Mouse (Mus musculus): ENCODE results near the gene Sec61g. TPM values are rescaled to one million over a fixed set of nuclear protein-coding genes. Genes with fewer than 3 reads are reported as not detected.

The Sec61g gene
- polyA plus RNA-seq (2015; fragmentation: Nextera tagmentation; extraction: Ambion mirVana) = 24.7 and 26.8 TPM in 2 replicates

- Histone ChIP-seq H3K27ac (ENCODE audit: low read depth, low read length) (peak within 1 kb of the TSS; percentile 94), H3K27me3 (replicated peaks; ENCODE audit: control insufficient read depth, insufficient read depth, low read length) (no peaks in the 10 kb centered on the region), H3K9ac (ENCODE audit: low read depth, low read length) (peak within 1 kb of the TSS; percentile 94), H3K4me1 (ENCODE audit: control insufficient read depth, insufficient read depth, low read depth, low read length) (peaks cover 10% of the 10 kb centered on the region), H3K4me2 (ENCODE audit: low read length) (peak within 1 kb of the TSS; percentile 90), H3K9me3 (ENCODE audit: control insufficient read depth, low read length) (no peaks in the 10 kb centered on the region), H3K4me3 (ENCODE audit: low read length) (peak within 1 kb of the TSS; percentile 92), H3K36me3 (ENCODE audit: control insufficient read depth, insufficient read depth, low read length) (peaks cover 20% of the 10 kb centered on the region)
- WGBS = under 1% methylated on average over 35 of the region's 35 CpGs
- peak; percentile 100 for ATAC-seq
These were observed at the start of gene Sec61g for GRCm38 (mm10) chr11:16508052-16508654. Sec61g (minus strand) TSS chr11:16508484.

DNA sequence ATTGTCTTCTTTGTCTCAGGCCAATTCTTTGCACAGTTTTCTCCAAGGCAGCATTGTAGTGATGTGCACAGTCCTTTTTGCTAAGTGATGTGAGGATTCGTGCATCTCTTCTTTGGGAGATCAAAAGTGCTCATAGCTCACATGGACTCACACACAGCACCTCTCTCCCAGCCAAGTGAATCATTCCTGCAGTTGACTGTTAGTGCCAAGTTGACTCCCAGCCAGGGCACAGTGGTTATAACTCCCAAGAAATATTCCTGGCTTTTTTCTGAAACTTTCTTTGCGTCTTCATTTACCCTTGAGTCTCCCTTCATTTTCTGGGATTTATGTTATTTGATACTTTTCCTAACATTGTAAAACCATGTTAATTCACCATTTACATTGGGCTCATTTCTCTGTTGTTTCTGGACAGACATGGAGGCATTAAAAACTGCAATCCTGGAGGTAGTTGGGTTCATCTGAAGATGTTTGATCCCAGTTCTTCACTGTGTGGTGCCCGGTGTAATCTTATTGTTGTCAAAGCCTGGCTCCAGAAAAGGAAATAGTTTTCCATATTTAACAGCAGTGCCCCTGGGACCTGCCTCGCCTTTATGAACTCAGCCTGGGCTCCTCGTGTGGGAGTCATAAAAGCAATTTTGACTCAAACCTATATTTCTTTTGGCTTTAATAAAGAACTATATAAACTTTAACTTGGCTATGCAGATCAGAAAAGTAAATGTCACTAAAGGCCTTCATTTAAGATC is 38.3 kb upstream of the Sec61g start:
- Histone ChIP-seq H3K27me3 (replicated peaks; ENCODE audit: control insufficient read depth, insufficient read depth, low read length) (no peaks in the 10 kb centered on the region), H3K27ac (ENCODE audit: low read depth, low read length) (no peak overlapping the region), H3K4me1 (ENCODE audit: control insufficient read depth, insufficient read depth, low read depth, low read length) (no peaks in the 10 kb centered on the region), H3K36me3 (ENCODE audit: control insufficient read depth, insufficient read depth, low read length) (no peaks in the 10 kb centered on the region), H3K9ac (ENCODE audit: low read depth, low read length) (no peak overlapping the region), H3K4me3 (ENCODE audit: low read length) (no peak overlapping the region), H3K9me3 (ENCODE audit: control insufficient read depth, low read length) (no peaks in the 10 kb centered on the region), H3K4me2 (ENCODE audit: low read length) (no peak overlapping the region)
- WGBS = 74% methylated on average over 5 of the region's 5 CpGs
- no peak for ATAC-seq

DNA sequence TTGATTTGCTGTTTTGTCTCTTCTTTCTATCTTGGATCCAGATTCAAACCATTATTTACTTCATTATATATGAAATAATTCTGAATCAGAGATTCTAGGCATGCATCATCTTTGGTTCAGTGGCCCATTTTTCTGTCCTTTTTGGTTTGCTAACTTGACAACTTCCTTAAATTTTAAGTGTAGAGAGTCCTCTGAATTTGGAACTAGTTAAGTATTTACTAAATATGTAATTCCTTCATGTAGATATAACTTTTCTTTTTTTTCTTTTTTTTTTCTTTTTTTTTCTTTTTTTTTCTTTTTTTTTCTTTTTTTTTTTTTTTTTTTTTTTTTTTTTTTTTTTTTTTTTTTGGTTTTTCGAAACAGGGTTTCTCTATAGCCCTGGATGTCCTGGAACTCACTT is 29.1 kb upstream of the Sec61g start:
- Histone ChIP-seq H3K36me3 (ENCODE audit: control insufficient read depth, insufficient read depth, low read length) (no peaks in the 10 kb centered on the region), H3K27ac (ENCODE audit: low read depth, low read length) (no peak overlapping the region), H3K9me3 (ENCODE audit: control insufficient read depth, low read length) (no peaks in the 10 kb centered on the region), H3K9ac (ENCODE audit: low read depth, low read length) (no peak overlapping the region), H3K27me3 (replicated peaks; ENCODE audit: control insufficient read depth, insufficient read depth, low read length) (no peaks in the 10 kb centered on the region), H3K4me1 (ENCODE audit: control insufficient read depth, insufficient read depth, low read depth, low read length) (no peaks in the 10 kb centered on the region), H3K4me3 (ENCODE audit: low read length) (no peak overlapping the region), H3K4me2 (ENCODE audit: low read length) (no peak overlapping the region)
- no peak for ATAC-seq
- 88% methylated on average over 1 of the region's 1 CpGs for WGBS

DNA sequence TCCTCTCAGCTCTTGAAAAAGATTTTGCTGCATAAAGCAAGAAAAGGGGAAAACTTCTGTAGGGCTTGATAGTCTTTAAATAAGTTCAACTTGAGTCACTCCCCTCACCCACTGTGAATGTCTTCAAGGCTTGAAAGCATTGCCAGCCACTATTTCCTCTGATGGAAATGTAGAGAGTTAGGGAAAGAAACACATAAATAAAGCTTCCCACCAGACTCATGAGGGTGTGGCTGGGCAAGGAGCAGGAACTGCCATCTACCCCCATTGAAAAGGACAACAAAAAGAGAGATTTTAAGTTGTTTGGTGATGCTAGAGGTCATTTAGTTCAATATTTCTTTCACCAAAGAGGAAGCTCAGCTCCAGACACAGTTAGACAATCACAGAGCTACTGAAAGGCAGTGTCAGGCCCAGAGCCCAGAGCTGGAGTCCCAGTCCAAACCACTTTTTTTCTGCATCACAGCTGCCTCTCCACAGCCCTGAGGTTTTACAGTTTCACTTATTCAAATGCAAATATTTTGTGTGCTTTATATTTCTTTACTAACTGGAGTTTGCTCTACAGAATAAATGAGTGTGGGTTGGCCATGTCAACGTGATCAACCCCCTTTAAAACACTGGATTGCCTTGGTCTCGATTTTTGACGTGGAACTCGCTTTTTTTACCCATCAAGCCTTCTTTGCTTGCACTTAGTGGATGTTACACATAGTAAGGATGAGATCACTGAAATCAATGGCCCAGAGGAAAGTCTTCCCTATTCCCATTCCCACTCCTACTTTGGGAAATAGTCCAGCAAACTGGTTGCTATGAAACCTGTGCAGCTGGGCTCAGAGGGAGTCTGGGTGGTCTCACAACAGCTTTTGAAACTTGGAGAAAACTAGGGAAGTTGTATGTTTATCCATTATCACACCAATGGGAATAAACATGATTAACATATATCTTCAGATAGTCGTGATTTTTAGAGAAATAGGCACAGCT is 26.6 kb upstream of the Sec61g start:
- WGBS = 61% methylated on average over 5 of the region's 5 CpGs
- Histone ChIP-seq H3K27ac (ENCODE audit: low read depth, low read length) (peak overlapping the region; percentile 34; the same call in 1 of the 2 replicates), H3K36me3 (ENCODE audit: control insufficient read depth, insufficient read depth, low read length) (no peaks in the 10 kb centered on the region), H3K9me3 (ENCODE audit: control insufficient read depth, low read length) (no peaks in the 10 kb centered on the region), H3K4me3 (ENCODE audit: low read length) (no peak overlapping the region), H3K9ac (ENCODE audit: low read depth, low read length) (no peak overlapping the region), H3K27me3 (replicated peaks; ENCODE audit: control insufficient read depth, insufficient read depth, low read length) (no peaks in the 10 kb centered on the region), H3K4me2 (ENCODE audit: low read length) (no peak overlapping the region), H3K4me1 (ENCODE audit: control insufficient read depth, insufficient read depth, low read depth, low read length) (no peaks in the 10 kb centered on the region)
- peak; percentile 88 for ATAC-seq

GRCm38 (mm10) chr11:16532877-16533276 is 24.6 kb upstream of the Sec61g start:
- 32% methylated on average over 5 of the region's 5 CpGs for WGBS
- Histone ChIP-seq H3K27ac (ENCODE audit: low read depth, low read length) (no peak overlapping the region), H3K4me2 (ENCODE audit: low read length) (no peak overlapping the region), H3K9me3 (ENCODE audit: control insufficient read depth, low read length) (no peaks in the 10 kb centered on the region), H3K4me1 (ENCODE audit: control insufficient read depth, insufficient read depth, low read depth, low read length) (no peaks in the 10 kb centered on the region), H3K27me3 (replicated peaks; ENCODE audit: control insufficient read depth, insufficient read depth, low read length) (no peaks in the 10 kb centered on the region), H3K36me3 (ENCODE audit: control insufficient read depth, insufficient read depth, low read length) (no peaks in the 10 kb centered on the region), H3K4me3 (ENCODE audit: low read length) (no peak overlapping the region), H3K9ac (ENCODE audit: low read depth, low read length) (no peak overlapping the region)
- no peak for ATAC-seq

GRCm38 (mm10) chr11:16528909-16529308 is 20.6 kb upstream of the Sec61g start:
- Histone ChIP-seq H3K27ac (ENCODE audit: low read depth, low read length) (no peak overlapping the region), H3K9me3 (ENCODE audit: control insufficient read depth, low read length) (no peaks in the 10 kb centered on the region), H3K4me3 (ENCODE audit: low read length) (no peak overlapping the region), H3K4me1 (ENCODE audit: control insufficient read depth, insufficient read depth, low read depth, low read length) (no peaks in the 10 kb centered on the region), H3K4me2 (ENCODE audit: low read length) (no peak overlapping the region), H3K36me3 (ENCODE audit: control insufficient read depth, insufficient read depth, low read length) (no peaks in the 10 kb centered on the region), H3K9ac (ENCODE audit: low read depth, low read length) (no peak overlapping the region), H3K27me3 (replicated peaks; ENCODE audit: control insufficient read depth, insufficient read depth, low read length) (no peaks in the 10 kb centered on the region)
- ATAC-seq = no peak

DNA sequence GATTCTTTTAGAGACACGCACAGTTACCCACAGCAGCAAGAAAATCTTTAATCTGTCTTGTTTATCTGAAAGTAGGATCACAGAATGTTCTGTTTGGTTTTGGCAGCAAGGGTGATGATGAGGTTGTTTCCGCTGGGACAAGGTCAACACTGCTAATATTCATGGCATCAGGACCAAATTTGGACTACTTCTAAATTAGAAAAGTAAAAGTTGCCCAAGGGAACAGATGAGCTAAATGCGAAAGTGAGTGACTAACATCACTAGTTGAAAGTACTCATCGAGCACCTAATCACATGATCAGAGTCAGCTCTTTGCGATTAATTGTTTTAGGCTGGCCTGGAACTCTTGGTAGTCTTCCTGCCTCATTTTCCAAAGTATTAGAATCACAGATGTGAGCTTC is 20.1 kb upstream of the Sec61g start:
- no peak overlapping the region for H3K27ac ChIP-seq (ENCODE audit: low read depth, low read length)
- no peak overlapping the region for H3K4me2 ChIP-seq (ENCODE audit: low read length)
- no peak overlapping the region for H3K9ac ChIP-seq (ENCODE audit: low read depth, low read length)
- no peaks in the 10 kb centered on the region for H3K36me3 ChIP-seq (ENCODE audit: control insufficient read depth, insufficient read depth, low read length)
- no peaks in the 10 kb centered on the region for H3K27me3 ChIP-seq (replicated peaks; ENCODE audit: control insufficient read depth, insufficient read depth, low read length)
- H3K4me1 ChIP-seq (ENCODE audit: control insufficient read depth, insufficient read depth, low read depth, low read length) = no peaks in the 10 kb centered on the region
- no peaks in the 10 kb centered on the region for H3K9me3 ChIP-seq (ENCODE audit: control insufficient read depth, low read length)
- no peak overlapping the region for H3K4me3 ChIP-seq (ENCODE audit: low read length)
- ATAC-seq = no peak
- WGBS = 94% methylated on average over 5 of the region's 5 CpGs

DNA sequence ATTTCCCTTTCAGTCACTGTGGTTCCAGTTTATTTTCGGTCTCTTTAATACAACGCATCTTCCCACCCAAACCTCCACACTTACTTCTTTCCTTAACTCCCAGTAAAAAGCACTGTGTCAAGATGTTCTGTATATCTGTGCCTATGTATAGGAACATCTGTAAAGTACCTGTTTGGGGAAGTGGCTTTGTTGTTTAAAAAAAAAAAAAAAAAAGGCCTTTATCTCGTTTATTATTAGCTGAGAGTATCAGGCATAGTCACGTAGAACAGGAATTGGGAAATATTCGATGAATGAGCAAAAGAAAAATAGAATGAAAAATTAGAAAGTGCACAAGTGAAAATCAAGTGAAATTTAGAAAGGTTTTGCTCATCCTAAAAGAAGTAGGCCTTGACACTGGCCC is 19.5 kb upstream of the Sec61g start:
- Histone ChIP-seq H3K4me2 (ENCODE audit: low read length) (no peak overlapping the region), H3K27me3 (replicated peaks; ENCODE audit: control insufficient read depth, insufficient read depth, low read length) (no peaks in the 10 kb centered on the region), H3K9me3 (ENCODE audit: control insufficient read depth, low read length) (no peaks in the 10 kb centered on the region), H3K36me3 (ENCODE audit: control insufficient read depth, insufficient read depth, low read length) (no peaks in the 10 kb centered on the region), H3K27ac (ENCODE audit: low read depth, low read length) (no peak overlapping the region), H3K4me1 (ENCODE audit: control insufficient read depth, insufficient read depth, low read depth, low read length) (no peaks in the 10 kb centered on the region), H3K9ac (ENCODE audit: low read depth, low read length) (no peak overlapping the region), H3K4me3 (ENCODE audit: low read length) (no peak overlapping the region)
- ATAC-seq = no peak
- 89% methylated on average over 5 of the region's 5 CpGs for WGBS

DNA sequence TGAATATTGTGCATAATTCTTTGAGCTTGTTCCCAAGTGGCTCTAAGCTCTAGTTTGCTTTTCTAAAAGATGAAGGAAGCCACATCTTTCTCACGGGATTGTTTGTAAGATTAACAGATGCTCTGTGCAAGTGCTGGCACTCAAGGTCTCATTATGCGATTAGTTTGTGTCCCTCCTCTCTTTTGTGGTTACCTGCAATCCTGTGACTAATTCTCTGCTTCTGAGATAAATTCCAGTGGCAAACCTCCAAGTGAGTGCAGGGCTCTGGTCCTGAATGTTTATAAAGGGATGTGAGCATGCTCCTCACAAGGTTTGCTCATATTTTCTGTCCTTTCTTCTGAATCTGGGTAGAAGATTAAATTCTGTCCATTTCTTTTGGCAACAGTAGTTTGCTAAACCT is 18.2 kb upstream of the Sec61g start:
- H3K27me3 ChIP-seq (replicated peaks; ENCODE audit: control insufficient read depth, insufficient read depth, low read length) = no peaks in the 10 kb centered on the region

More for the DNA sequence above, 18.2 kb upstream of the Sec61g start:
- H3K36me3 ChIP-seq (ENCODE audit: control insufficient read depth, insufficient read depth, low read length) = no peaks in the 10 kb centered on the region
- H3K4me2 ChIP-seq (ENCODE audit: low read length) = no peak overlapping the region
- H3K4me1 ChIP-seq (ENCODE audit: control insufficient read depth, insufficient read depth, low read depth, low read length) = no peaks in the 10 kb centered on the region
- H3K27ac ChIP-seq (ENCODE audit: low read depth, low read length) = no peak overlapping the region
- WGBS = 58% methylated on average over 2 of the region's 2 CpGs
- ATAC-seq = no peak
- H3K9ac ChIP-seq (ENCODE audit: low read depth, low read length) = no peak overlapping the region
- no peak overlapping the region for H3K4me3 ChIP-seq (ENCODE audit: low read length)
- H3K9me3 ChIP-seq (ENCODE audit: control insufficient read depth, low read length) = no peaks in the 10 kb centered on the region
